Mouse (Mus musculus): ENCODE measurements at regions not wholly inside any gene's neighbourhood (a gene's known extent, or its start where the extent isn't known, plus 50 kb on each side); places are given as distances from the start of the nearest gene placed in this dataset.

- no peaks in the 10 kb centered on the region for H3K9me3 ChIP-seq (replicated peaks; ENCODE audit: insufficient read depth, low read length)
- H3K79me2 ChIP-seq (ENCODE audit: control insufficient read depth, insufficient read depth, low read length, poor library complexity): no peaks in the 10 kb centered on the region
- no peak for TF ChIP-seq HCFC1 (IDR thresholded peaks at IDR 0.05; ENCODE audit: low read depth, low read length)
- TF ChIP-seq ZC3H11A (IDR thresholded peaks at IDR 0.05; ENCODE audit: low read depth, low read length): no peak
- no peak for TF ChIP-seq CHD1 (IDR thresholded peaks at IDR 0.05; ENCODE audit: low read depth, low read length)
- no peak for TF ChIP-seq EP300 (IDR thresholded peaks at IDR 0.05; ENCODE audit: low read depth in 1 of 2, low read length in 2 of 2)
- no peak for TF ChIP-seq RAD21 (IDR thresholded peaks at IDR 0.05; ENCODE audit: low read depth, low read length)
- TF ChIP-seq GABPA (IDR thresholded peaks at IDR 0.05; ENCODE audit: low read depth, low read length): no peak
- no peak for TF ChIP-seq MAX (IDR thresholded peaks at IDR 0.05; ENCODE audit: low read length)
- no peak for TF ChIP-seq MYB (IDR thresholded peaks at IDR 0.05; ENCODE audit: low read depth, low read length)
- TF ChIP-seq GATA1 (IDR thresholded peaks at IDR 0.05; ENCODE audit: low read depth, low read length): no peak
- no peak for TF ChIP-seq ZNF384 (IDR thresholded peaks at IDR 0.05; ENCODE audit: low read depth, low read length)
- TF ChIP-seq RCOR1 (IDR thresholded peaks at IDR 0.05; ENCODE audit: low read depth, low read length): no peak
- TF ChIP-seq NELFE (IDR thresholded peaks at IDR 0.05; ENCODE audit: low read depth, low read length): no peak
- TF ChIP-seq MEF2A (IDR thresholded peaks at IDR 0.05; ENCODE audit: extremely low read depth, insufficient replicate concordance, low read depth, low read length, poor library complexity, severe bottlenecking): no peak
- no peak for TF ChIP-seq SIN3A (IDR thresholded peaks at IDR 0.05; ENCODE audit: low read length)
- no peak for TF ChIP-seq UBTF (IDR thresholded peaks at IDR 0.05; ENCODE audit: borderline replicate concordance, insufficient read depth, low read depth, low read length)
- no peak for TF ChIP-seq POLR2AphosphoS5 (IDR thresholded peaks at IDR 0.05; ENCODE audit: borderline replicate concordance, low read depth, low read length)
Measured at GRCm38 (mm10) chr4:33585821-33586220, 275.7 kb downstream of the Rngtt start.

GRCm38 (mm10) chr4:33586290-33586614 is 276.1 kb downstream of the Rngtt start:
- peaks cover 5 to 23% of the 10 kb centered on the region in 2 experiments; a peak in 3 of 4 replicates for H3K4me1 ChIP-seq (ENCODE audit: control insufficient read depth in 1 of 2, insufficient read depth in 2 of 2, low read length in 2 of 2)

More at GRCm38 (mm10) chr4:33585821-33586220, 275.7 kb downstream of the Rngtt start:
- DNase-seq (ENCODE audit: low read depth, low spot score): no peak
- H3K4me3 ChIP-seq (ENCODE audit: control insufficient read depth in 1 of 2, insufficient read depth in 1 of 2, low read depth in 2 of 2, low read length in 2 of 2): peak overlapping the region in 1 of 2 experiments; percentile 46; a peak in 2 of 4 replicates
- no peaks in the 10 kb centered on the region; a peak in 1 of 4 replicates for H3K27me3 ChIP-seq (ENCODE audit: control insufficient read depth in 1 of 2, insufficient read depth in 2 of 2, low read length in 2 of 2)
- H3K27ac ChIP-seq (ENCODE audit: control insufficient read depth, low read depth, low read length): no peak overlapping the region
- peaks cover 0 to 2% of the 10 kb centered on the region in 2 experiments; a peak in 2 of 4 replicates for H3K36me3 ChIP-seq (ENCODE audit: control insufficient read depth in 1 of 2, insufficient read depth in 2 of 2, low read length in 2 of 2)
- H3K9ac ChIP-seq (ENCODE audit: control insufficient read depth, low read depth, low read length, poor library complexity, severe bottlenecking): no peak overlapping the region; the same call in 1 of the 2 replicates
- H3K4me1 ChIP-seq (ENCODE audit: control insufficient read depth in 1 of 2, insufficient read depth in 2 of 2, low read length in 2 of 2): peaks cover 5 to 23% of the 10 kb centered on the region in 2 experiments; a peak in 3 of 4 replicates

More at GRCm38 (mm10) chr4:33586290-33586614, 276.1 kb downstream of the Rngtt start:
- TF ChIP-seq MAFK (IDR thresholded peaks at IDR 0.05; ENCODE audit: borderline replicate concordance, low read depth, low read length) (no peak), CHD2 (IDR thresholded peaks at IDR 0.05; ENCODE audit: low read length) (no peak), GATA1 (IDR thresholded peaks at IDR 0.05; ENCODE audit: low read depth, low read length) (no peak), HCFC1 (IDR thresholded peaks at IDR 0.05; ENCODE audit: low read depth, low read length) (no peak), USF1 (IDR thresholded peaks at IDR 0.05; ENCODE audit: low read depth, low read length) (no peak)
- no peaks in the 10 kb centered on the region for H3K79me2 ChIP-seq (ENCODE audit: control insufficient read depth, insufficient read depth, low read length, poor library complexity)
- H3K27ac ChIP-seq (ENCODE audit: control insufficient read depth, low read depth, low read length): no peak overlapping the region
- H3K4me3 ChIP-seq (ENCODE audit: control insufficient read depth in 1 of 2, insufficient read depth in 1 of 2, low read depth in 2 of 2, low read length in 2 of 2): peak overlapping the region; percentile 46 to 50
- peak overlapping the region; percentile 49 for H3K9ac ChIP-seq (ENCODE audit: control insufficient read depth, low read depth, low read length, poor library complexity, severe bottlenecking)
- DNase-seq (ENCODE audit: low read depth, low spot score): no peak
- no peaks in the 10 kb centered on the region for H3K9me3 ChIP-seq (replicated peaks; ENCODE audit: insufficient read depth, low read length)
- no peaks in the 10 kb centered on the region; a peak in 1 of 4 replicates for H3K27me3 ChIP-seq (ENCODE audit: control insufficient read depth in 1 of 2, insufficient read depth in 2 of 2, low read length in 2 of 2)
- peaks cover 0 to 2% of the 10 kb centered on the region in 2 experiments; a peak in 2 of 4 replicates for H3K36me3 ChIP-seq (ENCODE audit: control insufficient read depth in 1 of 2, insufficient read depth in 2 of 2, low read length in 2 of 2)
